Comparison of ENCODE assay signal across 8 mouse cellular contexts in the genomic region with DNA sequence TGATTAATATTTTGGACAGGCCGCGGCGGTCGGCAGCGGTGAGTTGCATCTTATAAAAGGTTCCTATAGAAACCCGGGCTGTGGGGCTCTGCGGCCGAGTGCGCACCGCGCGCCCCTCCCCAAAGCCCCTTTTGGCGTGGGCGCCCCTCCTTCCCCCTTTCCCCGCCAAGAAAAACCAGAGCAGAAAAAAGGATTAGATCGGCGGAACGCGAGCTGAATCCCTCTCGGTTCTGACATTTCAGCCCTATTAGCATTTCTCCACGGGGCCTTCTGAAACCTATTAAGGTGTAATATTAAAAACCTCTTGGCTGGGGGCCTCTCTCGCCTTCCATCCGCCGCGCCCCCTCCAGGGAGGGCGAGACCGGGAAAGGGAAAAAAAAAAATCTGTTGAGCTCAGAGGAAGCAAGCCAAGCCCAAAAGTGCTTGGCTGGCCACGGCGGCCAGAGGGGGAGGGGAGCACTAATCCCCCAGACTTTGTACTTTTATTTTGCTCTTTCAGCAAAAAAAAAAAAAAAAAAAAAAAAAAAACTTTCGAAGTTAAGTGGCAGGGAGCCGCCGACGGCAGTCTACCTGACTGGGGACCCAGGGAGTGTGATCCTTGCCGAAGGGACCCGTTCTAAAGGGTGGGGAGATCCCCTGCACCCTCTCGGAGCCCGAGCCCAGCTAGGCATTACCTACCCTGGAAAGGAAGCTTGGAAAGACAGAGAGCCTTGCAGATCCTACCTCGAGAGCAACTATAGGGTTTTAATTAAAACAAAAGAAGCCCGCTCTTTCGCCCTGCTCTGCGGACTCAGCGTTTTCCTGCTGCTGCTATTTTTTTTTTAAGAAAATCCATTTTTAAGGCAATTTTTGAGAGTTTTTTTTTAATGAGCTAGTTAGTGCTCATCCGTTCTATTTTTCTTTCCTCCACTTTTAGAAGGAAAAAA. TPM values are rescaled to one million over a fixed set of nuclear protein-coding genes. Genes with fewer than 3 reads are reported as not detected.
DNase-seq lines count a peak whose midpoint lies in the region; ATAC-seq and TF ChIP-seq lines count a peak whose summit lies in the region.

No protein-coding gene starts in this region.

- peak overlapping the region; percentile 81 for H3K4me2 ChIP-seq in forebrain, embryonic 15.5 days (replicated peaks)
- H3K4me2 ChIP-seq in lung, postnatal 0 days (replicated peaks; ENCODE audit: low read depth, low read length) = peak overlapping the region; percentile 88

- H3K27ac ChIP-seq in forebrain, embryonic 15.5 days (replicated peaks) = peak overlapping the region; percentile 100
- H3K27ac ChIP-seq in hindbrain, embryonic 10.5 days = peak overlapping the region; percentile 100
- H3K27ac ChIP-seq in lung, postnatal 0 days (ENCODE audit: low read length) = peak overlapping the region; percentile 100

- peak overlapping the region; percentile 99 for H3K9ac ChIP-seq in forebrain, embryonic 15.5 days (replicated peaks)
- peak overlapping the region; percentile 98 for H3K9ac ChIP-seq in lung, postnatal 0 days (replicated peaks; ENCODE audit: low read depth)

- H3K27me3 ChIP-seq in G1E (ENCODE audit: insufficient read depth, low read length) = peaks cover 86% of the 10 kb centered on the region
- no peaks in the 10 kb centered on the region for H3K27me3 ChIP-seq in forebrain, embryonic 15.5 days
- H3K27me3 ChIP-seq in hindbrain, embryonic 10.5 days (ENCODE audit: insufficient read depth, poor library complexity, severe bottlenecking) = no peaks in the 10 kb centered on the region
- H3K27me3 ChIP-seq in lung, postnatal 0 days (replicated peaks; ENCODE audit: insufficient read depth, low read length) = no peaks in the 10 kb centered on the region

- no peak for TF ChIP-seq CTCF in G1E (IDR thresholded peaks at IDR 0.05; ENCODE audit: low read depth, low read length)
- peak; percentile 32 for TF ChIP-seq CTCF in lung, postnatal 0 days (IDR thresholded peaks at IDR 0.05)

- peaks cover 57% of the 10 kb centered on the region for H3K4me1 ChIP-seq in G1E (ENCODE audit: insufficient read depth, low read depth, low read length)
- peaks cover 13% of the 10 kb centered on the region for H3K4me1 ChIP-seq in forebrain, embryonic 15.5 days
- peaks cover 34% of the 10 kb centered on the region for H3K4me1 ChIP-seq in hindbrain, embryonic 10.5 days (replicated peaks)
- peaks cover under 1% of the 10 kb centered on the region; the same call in 1 of the 2 replicates for H3K4me1 ChIP-seq in lung, postnatal 0 days (ENCODE audit: insufficient read depth, low read depth, low read length)

- peak overlapping the region; percentile 73 for H3K4me3 ChIP-seq in G1E (ENCODE audit: low read depth, low read length)
- H3K4me3 ChIP-seq in forebrain, embryonic 15.5 days = peak overlapping the region; percentile 87
- H3K4me3 ChIP-seq in hindbrain, embryonic 10.5 days = peak overlapping the region; percentile 99
- peak overlapping the region; percentile 96 for H3K4me3 ChIP-seq in lung, postnatal 0 days (ENCODE audit: low read depth, low read length)

- peaks cover 26% of the 10 kb centered on the region for H3K9me3 ChIP-seq in G1E (replicated peaks)
- no peaks in the 10 kb centered on the region for H3K9me3 ChIP-seq in forebrain, embryonic 15.5 days
- H3K9me3 ChIP-seq in hindbrain, embryonic 10.5 days = no peaks in the 10 kb centered on the region
- H3K9me3 ChIP-seq in lung, postnatal 0 days (ENCODE audit: low read length) = no peaks in the 10 kb centered on the region

- peak; percentile 19 for TF ChIP-seq EP300 in lung, postnatal 0 days (IDR thresholded peaks at IDR 0.05)

- no peak for ATAC-seq in G1E (ENCODE audit: extremely low read depth, insufficient number of reproducible peaks, low FRiP score, poor library complexity, severe bottlenecking)
- ATAC-seq in forebrain, embryonic 15.5 days (replicated peaks) = no peak
- no peak for ATAC-seq in lung, postnatal 0 days

- no peak for DNase-seq in G1E (ENCODE audit: low spot score)
- peak; percentile 78 for DNase-seq in brain, adult 2 months (ENCODE audit: low read depth, low spot score)
- DNase-seq in hindbrain, embryonic 10.5 days (ENCODE audit: low spot score) = peak; percentile 84
- peak; percentile 71 to 76 for DNase-seq in layer of hippocampus, postnatal 10 days (ENCODE audit: low spot score in 2 of 2)
- peak; percentile 95 for DNase-seq in lung, postnatal 0 days (ENCODE audit: low spot score)
- DNase-seq in retina, postnatal 1 day = peak; percentile 87
- DNase-seq in thymus, postnatal 36 days = no peak

- WGBS in forebrain, embryonic 15.5 days = under 1% methylated on average over 43 of the region's 43 CpGs
- WGBS in hindbrain, embryonic 10.5 days = under 1% methylated on average over 43 of the region's 43 CpGs
- under 1% methylated on average over 43 of the region's 43 CpGs for WGBS in lung, postnatal 0 days

- no peaks in the 10 kb centered on the region for H3K36me3 ChIP-seq in G1E (replicated peaks)
- H3K36me3 ChIP-seq in forebrain, embryonic 15.5 days = no peaks in the 10 kb centered on the region
- H3K36me3 ChIP-seq in hindbrain, embryonic 10.5 days = peaks cover 9% of the 10 kb centered on the region
- H3K36me3 ChIP-seq in lung, postnatal 0 days (ENCODE audit: insufficient read depth, low read length) = no peaks in the 10 kb centered on the region

RNA-seq across cellular contexts. Expression of gene Tnrc18, which starts 1.2 kb away (rescaled TPM):
- total RNA-seq in G1E (2014; fragmentation: Nextera tagmentation) (30.2 and 36.3 TPM in 2 replicates), G1E (2017) (4.6 and 5.4 TPM in 2 replicates)
- polyA plus RNA-seq in G1E (2012) = 81.6 and 90.7 TPM in 2 replicates
- 45.9 and 48.3 TPM in 2 replicates for polyA plus RNA-seq in forebrain, embryonic 15.5 days (2015; fragmentation: Nextera tagmentation; extraction: Ambion mirVana)
- polyA plus RNA-seq in hindbrain, embryonic 10.5 days (2016; fragmentation: Nextera tagmentation; extraction: Ambion mirVana) = 25.2 and 39.3 TPM in 2 replicates
- total RNA-seq in layer of hippocampus, postnatal 10 days (2021) = 100 to 1,000 TPM; 197 to 220 TPM
- 16.6 and 24.9 TPM in 2 replicates for polyA plus RNA-seq in lung, postnatal 0 days (2015; fragmentation: Nextera tagmentation; extraction: Ambion mirVana)

Comparison
In these comparisons a context has a peak if more than half of its experiments do, and no peak if none do; other contexts are left out.
1. DNase-seq: peak in brain, adult 2 months (single experiment), hindbrain, embryonic 10.5 days (single experiment), layer of hippocampus, postnatal 10 days (2 of 2), lung, postnatal 0 days (single experiment) and retina, postnatal 1 day (single experiment); none in G1E (single experiment) and thymus, postnatal 36 days (0 of 2).
2. Peak in every context shown above with its lines, with median percentiles within 50 percentile points of each other: H3K4me3 ChIP-seq and H3K27ac ChIP-seq.